Mouse (Mus musculus) kidney, adult 2 months (tissue): ENCODE results near the gene Ntn4.

Experiments used
- CTCF ChIP-seq: fragments of 200-500 bp; conservative IDR thresholded peaks from 2 replicates; pipeline ENCODE4 v1.5.1; 2011; ENCODE audit warnings: low read depth, mild to moderate bottlenecking, control low read depth, low read length, moderate library complexity, mixed read lengths; ENCODE audit not compliant: insufficient read depth, insufficient read length
- POLR2A ChIP-seq: fragments of 200-500 bp; IDR thresholded peaks from one replicate; pipeline ENCODE4 v1.6.1; 2011; ENCODE audit warnings: low read depth, low read length, control low read depth

- TF ChIP-seq CTCF: no peak
- TF ChIP-seq POLR2A: no peak
Measured at GRCm38 (mm10) chr10:93708076-93708473, 67.6 kb downstream of the Ntn4 start.
